Mouse (Mus musculus): ENCODE data around the gene Ninj2. TPM values are rescaled to one million over a fixed set of nuclear protein-coding genes. Genes with fewer than 3 reads are reported as not detected.

Ninj2 gene
- total RNA-seq, 2 experiments from 2014 or later = not detected

DNA sequence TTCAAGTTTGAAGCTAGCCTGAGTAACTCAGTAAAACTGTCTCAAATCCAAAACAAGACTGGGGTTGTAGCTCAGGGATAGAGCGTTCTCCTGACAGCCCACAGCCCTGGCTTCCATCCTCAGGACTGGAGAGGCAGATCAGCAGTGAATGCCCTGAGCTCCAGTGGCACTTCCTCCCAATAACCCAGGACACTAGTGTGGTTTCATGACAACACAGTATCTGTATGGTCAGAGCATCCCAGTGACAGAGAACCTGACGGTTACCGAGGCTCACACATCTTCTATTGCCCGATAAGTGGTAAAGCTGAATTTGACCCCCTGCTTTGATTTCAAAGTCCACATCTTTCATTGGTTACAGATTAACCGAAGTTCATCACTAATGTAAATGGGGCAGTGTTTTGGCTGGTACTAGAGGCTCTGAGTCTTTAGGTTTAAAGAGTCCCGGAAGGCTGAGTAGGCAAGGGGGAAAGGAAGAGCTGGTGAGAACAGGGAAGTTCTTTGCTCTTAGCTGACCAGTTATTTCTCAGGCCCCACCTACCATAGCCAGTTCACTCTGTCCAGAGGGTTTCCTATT lies 81.0 kb downstream of the Ninj2 start:
- no peak for DNase-seq (ENCODE audit: low spot score in 2 of 2)

DNA sequence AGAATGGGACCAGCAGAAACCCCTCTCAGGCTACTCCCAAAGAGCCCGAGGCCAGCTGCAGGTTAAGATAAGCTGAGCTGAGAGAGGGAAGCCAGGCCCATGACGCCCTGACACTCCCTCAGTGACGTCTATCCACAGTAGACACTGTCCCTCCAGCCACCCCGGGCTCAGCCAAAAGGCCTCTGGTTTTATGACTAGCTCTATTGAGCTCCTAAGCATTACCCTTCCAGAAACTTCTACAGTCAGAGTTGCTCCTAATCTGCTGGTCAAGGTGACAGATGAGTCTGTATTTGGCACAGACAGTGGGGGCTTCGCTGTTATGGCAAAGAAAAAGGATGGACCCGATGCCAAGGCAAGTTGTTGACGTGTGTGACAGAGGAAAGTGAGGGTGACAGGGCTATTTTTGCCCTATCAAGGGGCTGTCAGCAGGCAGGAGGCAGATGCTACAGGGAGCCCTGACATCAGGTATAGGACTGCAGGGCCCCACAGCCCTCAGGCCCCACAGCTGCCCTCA lies 81.5 kb downstream of the Ninj2 start:
- no peak for DNase-seq (ENCODE audit: low spot score in 2 of 2)

DNA sequence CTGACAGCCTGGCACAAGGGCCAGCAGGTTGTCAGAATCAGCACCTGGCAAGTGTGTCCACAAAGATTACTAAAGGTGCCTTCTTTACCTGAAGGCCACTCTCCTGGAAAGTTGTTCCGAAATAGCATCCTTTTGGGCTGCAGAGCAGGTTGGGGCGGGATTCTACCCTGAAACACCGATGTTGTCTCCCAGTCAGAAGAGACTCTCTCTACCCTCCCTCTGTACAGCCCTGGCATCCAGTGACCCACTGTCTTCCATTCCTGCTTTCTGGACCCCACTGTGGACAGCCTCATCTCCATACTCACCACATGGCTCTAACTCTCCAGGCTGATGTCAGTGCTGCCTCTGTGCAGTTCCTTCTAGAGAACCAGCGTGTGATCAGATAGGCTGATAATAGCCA lies 82.5 kb downstream of the Ninj2 start:
- DNase-seq (ENCODE audit: low spot score in 2 of 2) = no peak

DNA sequence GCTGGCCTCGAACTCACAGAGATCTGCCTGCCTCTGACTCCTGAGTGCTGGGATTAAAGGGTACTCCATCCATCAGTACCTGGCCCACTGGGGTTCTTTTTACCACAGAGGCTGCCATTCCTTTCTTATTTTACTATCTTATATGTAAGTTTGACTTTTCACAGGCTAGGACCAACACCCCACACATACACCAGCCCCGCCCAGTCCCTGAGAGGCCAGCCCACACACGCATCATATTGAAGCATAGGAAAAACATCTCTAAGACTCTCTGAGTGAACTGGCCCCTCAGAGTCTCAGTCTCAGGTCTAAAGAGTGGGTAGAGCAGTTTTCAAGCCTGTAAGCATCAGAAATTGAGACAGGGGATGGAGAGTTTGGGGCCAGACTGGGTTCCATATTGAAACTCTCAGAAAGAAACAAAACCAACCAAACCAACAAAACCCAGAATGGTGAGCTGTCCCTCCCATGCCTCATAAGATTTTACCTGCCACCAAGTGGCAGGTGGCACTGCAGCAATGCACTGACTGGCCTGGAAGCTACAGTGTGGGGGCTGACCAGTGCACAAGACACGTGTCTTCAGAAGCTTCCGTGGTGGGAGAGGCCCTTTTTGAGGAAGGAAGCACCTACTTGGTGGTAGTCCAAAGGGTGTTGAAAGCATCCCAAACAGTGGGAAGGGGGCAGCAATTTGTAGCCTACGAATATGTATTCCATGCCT lies 86.0 kb downstream of the Ninj2 start:
- DNase-seq (ENCODE audit: low spot score in 2 of 2) = no peak

DNA sequence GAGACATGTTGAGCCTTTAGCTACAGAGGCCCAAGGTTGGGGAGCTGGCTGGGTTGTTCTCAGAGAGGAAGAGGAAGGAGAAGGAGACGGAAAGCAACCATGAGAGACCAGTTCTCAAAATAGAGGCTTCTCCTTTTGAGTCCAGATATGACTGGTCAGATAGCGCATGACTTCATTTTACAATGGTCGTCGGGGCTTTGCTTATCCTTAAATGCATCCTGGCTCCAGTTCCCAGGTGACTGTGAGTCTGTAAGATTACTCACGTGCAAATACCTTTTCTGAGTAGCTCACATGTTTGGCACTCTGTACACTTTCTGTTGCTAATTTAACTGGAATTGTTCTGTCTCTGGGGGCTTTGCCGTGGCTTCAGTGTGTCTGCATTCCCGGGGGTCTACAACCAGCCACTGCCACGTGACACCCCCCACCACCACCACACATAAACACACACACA lies 86.6 kb downstream of the Ninj2 start:
- DNase-seq (ENCODE audit: low spot score in 2 of 2) = no peak

DNA sequence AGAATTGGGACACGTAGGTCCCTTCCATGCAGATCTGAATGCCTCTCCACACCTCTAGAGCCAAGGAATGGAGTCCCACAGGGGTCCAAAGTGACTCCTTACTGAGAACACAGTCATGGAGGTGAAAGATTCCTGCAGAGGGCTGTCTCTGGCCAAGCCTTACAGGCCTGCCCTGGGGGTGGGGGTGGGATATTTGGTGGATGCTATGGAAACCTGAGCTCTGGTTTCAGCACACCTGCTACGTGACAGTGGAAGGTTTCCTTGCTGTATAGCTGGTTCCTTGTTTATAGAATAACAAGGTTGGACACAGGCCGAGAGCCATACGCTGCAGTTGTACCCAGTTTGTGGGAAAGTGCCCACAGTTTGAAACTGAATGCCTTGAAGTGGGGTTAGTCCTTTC lies 87.3 kb downstream of the Ninj2 start:
- DNase-seq (ENCODE audit: low spot score in 2 of 2) = no peak

DNA sequence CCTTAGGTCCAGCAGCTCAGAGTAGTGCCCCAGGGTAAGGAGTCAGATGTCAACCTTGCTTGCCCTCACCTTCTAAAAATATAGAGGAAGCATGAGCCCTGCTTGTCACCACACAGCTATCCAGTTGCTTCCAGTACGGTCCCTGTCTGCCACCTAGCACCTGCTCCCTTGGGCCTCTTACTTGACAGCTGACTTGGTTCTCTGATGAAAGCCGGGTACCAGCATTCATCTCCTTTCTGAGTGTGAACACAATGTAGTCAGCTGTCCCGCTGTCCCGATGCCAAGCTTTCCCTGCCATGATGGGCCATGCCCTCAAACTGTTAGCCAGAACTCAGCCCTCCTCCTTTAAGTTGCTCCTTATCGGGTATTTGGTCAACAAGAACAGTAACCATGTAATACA lies 89.0 kb downstream of the Ninj2 start:
- DNase-seq (ENCODE audit: low spot score in 2 of 2) = no peak

DNA sequence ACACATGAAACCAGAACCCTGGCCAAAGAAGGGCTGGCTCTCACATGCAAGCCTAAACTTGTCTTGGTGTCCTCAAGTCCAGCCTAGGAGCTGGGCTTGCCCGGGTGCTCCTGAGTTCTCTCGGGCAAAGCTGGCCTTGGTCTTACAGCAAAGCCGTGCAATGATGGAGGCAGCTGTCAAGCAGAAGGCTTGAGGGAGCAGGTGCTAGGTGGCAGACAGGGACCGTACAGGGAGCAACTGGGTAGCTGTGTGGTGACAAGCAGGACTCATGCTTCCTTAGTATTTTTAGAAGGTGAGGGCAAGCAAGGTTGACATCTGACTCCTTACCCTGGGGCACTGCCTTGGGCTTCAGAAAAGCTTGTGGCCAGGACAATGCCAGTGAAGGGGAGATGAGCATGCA lies 90.6 kb downstream of the Ninj2 start:
- no peak for DNase-seq (ENCODE audit: low spot score in 2 of 2)

DNA sequence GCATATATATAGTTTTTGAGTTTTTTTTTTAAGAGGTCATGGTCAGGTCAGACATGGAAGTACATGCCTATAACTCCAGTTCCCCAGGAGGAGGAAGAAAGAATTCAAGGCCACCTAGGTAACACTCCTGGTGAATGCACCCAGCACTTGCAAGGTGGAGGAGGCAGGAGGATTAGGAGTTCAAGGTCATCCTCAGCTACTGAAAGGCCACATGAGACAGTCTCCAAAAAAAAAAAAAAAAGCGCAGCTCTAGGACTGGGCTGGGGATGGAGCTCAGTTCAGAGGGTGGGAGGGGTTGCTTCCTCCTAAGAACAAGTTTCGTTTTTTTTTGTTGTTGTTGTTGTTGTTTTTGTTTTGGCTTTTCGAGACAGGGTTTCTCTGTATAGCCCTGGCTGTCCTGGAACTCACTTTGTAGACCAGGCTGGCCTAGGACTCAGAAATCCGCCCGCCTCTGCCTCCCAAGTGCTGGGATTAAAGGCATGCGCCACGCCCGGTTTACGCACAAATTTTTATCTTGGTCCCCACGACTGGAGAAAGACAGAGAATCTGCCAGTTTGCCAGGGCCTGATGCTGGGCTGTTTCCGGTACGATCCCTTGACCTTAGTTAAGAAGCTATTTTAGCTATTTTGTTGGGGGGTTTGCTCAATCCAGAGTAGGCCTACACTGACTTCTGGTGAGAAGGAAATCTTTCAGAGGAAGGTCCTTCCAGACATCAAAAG lies 92.0 kb downstream of the Ninj2 start:
- no peak for DNase-seq (ENCODE audit: low spot score in 2 of 2)

DNA sequence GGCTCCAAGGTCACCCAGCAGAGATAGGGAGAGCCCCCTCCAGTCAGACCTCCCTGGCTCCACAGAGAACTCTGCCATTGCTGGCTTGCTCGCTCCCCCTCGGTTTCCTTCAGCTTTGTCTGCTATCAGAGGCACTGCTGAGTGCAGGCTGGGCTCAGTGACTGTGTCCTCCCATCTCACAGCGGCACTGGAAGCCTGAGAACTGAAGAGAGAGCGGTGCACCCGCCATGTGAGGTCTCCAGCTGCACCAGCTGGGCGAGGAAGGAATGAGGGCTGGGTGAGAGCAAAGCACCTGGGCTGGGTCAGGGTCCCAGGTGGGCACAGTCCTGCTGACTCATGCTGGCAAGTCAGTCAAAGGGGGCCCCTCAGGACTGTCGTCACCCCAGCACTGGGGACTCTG lies 92.6 kb downstream of the Ninj2 start:
- no peak for DNase-seq (ENCODE audit: low spot score in 2 of 2)

DNA sequence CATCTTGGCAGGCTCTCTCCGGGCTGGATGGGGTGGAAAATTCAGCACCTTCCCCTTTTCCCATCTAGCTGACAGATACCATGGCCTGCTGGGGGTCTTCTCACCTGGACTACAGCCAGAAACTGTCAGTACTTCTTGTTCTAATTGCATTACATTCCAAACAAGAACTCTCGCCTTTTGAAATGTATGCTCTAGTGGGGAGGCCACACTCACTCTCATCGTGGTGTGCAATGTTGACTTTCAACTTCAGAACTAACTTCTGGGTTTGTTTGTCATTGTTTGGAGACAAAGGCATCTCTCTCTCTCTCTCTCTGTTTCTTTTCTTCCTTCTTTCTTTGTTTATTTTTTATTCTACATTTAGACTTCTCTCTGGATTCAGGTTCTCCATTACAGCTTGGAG lies 93.4 kb downstream of the Ninj2 start:
- DNase-seq (ENCODE audit: low spot score in 2 of 2) = no peak

DNA sequence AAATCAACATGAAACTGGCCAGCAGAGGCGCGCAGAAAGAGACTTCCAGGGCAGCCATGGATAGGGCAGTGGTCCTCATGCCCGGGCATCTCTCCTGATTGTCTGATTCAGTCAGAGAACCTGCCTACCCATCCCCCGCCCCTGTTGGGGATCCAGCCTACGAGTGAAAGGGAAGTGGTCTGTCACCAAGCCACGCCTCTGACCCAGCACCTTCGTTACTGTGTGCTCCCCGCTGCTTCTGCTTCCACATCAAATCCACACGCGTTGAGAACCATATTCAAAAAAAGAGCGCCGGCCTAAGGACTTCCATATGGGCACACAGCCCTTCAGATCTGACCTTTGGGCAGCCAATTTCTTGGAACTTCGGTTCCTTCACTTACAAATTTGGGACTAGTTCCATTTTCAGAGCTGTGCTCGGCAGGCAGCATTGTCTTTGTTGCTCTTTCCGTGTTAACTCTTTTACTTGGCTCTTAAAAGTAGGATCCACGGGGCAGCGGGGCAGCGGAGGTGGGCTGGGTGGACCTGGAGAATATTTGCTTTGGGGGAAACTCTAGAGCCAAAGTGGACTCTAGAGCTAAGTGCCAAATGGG lies 94.5 kb downstream of the Ninj2 start:
- DNase-seq (ENCODE audit: low spot score in 2 of 2) = no peak

DNA sequence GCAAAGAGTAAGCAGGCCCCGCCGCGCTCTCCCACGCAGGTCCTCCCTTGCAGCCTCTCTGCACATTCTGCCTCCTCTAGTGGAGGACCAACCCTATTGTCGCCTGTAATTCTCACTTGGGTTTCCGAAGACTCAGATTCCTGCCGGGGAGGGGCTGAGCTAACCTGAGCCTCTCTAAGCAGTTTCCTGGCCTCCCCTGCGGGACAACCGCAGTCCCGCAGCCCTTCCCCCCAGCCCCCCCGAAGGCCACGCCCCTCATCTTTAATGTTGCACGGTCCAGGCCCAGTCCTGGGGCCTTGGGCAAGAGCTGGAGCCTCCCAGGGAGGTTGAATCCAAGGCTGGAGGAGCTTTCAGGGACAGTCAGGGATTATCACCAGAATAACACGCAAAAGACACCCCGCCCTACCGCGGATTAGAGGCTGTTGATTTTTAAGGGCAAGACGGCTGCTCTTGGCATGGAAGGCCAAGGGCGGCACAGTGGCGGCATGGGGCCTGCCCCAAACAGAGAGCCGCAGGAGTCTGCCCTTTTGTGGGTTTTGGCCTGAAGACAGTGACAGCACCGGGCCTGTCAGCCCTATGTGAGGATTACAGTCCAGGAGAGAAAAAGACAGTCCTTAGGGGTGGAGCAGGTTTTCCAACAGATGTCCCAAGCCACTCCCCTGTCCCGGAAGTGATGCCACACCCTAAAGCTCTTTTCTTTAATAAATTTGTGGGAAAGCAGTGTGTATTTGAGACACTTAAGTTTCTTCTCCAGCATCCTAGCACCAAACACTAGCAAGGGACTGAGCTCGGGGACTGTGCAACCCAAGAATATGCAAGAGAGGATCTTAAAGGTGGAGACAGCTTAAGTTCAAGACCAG lies 95.5 kb downstream of the Ninj2 start:
- no peak for DNase-seq (ENCODE audit: low spot score in 2 of 2)

DNA sequence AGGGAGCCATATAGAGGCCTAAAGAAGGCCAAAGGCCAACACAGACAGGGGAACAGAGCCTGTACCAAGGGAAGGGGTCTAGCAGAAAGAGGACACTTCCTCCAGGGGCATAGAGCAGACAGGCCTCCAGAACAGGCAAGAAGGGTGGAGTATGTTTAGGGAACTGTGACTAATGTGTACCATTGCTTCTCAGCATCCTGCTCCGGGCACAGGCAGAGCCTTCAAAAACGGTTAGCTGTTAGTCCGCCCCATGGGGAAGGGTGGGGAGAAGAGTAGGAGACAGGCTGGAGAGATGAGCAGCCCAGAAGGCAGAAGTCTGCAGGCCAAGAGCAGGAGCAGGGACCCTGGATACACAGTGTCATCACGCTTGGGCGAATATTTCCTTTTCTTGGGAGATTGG lies 96.1 kb downstream of the Ninj2 start:
- no peak for DNase-seq (ENCODE audit: low spot score in 2 of 2)

DNA sequence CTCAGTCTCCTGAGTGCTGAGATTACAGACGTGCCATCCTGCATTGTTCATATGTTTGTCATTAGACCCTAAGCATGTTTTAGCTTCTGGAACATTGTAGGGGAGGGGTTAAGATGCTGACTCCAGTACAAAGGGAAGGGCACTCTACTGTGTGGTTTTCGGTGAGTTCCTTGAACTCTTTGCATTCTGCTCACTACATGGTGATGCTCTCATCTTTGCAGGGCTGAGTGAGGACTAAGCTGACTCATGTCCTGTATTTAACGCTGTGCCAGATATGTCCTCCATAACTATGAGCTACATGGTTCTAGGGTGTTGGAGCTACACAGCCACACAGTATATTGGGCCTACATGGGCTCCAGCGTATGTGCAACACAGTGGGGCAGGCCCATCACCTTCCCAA lies 97.2 kb downstream of the Ninj2 start:
- DNase-seq (ENCODE audit: low spot score in 2 of 2) = no peak

DNA sequence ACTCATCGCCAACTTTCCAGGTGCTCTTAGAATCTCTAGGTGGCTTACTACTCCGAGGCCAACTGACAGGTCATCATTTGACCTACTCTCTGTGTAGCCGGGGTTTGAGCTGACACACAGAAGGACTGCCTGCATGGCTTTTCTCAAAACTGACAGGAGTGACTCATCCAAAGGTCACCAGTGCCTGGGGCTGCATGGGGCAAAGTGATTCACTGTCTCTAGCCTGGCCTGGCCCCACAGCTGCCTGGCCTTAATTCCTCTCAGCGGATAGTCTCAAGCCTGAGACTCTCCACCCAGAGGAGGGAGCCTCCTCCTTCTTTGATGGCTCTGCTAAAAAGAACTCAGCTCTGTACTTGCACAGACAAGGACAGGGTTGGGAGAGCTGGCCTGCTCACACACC lies 97.8 kb downstream of the Ninj2 start:
- DNase-seq (ENCODE audit: low spot score in 2 of 2) = no peak

DNA sequence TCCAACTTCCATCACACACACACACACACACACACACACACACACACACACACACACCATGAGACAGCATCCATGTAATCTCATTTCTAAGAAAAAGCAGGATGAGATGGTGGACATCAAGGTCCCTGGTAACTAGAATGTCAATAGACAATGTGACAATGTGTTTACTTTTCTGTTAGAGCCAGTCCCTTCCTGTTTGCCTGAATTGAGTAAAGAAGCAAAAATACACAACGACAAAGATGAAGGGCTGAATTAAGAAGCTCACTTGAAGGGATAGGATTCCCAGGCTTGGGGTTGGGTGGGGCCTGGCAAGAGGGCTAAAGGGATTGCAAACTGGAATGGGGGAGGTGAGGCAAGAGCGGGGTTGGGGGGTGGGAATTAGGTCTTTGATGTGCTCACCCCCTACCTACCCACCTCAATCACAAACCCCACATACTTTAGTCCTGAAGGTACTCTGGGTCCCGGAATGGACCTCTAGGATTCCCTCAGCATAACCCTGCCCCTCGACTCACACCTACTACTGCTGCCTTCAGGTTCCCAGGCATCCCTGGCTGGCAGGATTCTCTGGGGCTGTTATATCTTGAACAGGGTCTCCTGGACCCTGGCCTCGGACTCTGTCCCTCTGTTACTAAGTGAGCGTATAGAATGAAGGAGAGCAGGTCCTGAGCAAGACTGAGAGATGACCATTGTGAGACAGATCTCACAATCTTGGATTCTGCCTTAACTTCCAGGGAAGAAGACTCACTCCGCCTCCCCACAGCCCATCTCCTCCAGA lies 98.4 kb downstream of the Ninj2 start:
- DNase-seq (ENCODE audit: low spot score in 2 of 2) = no peak

DNA sequence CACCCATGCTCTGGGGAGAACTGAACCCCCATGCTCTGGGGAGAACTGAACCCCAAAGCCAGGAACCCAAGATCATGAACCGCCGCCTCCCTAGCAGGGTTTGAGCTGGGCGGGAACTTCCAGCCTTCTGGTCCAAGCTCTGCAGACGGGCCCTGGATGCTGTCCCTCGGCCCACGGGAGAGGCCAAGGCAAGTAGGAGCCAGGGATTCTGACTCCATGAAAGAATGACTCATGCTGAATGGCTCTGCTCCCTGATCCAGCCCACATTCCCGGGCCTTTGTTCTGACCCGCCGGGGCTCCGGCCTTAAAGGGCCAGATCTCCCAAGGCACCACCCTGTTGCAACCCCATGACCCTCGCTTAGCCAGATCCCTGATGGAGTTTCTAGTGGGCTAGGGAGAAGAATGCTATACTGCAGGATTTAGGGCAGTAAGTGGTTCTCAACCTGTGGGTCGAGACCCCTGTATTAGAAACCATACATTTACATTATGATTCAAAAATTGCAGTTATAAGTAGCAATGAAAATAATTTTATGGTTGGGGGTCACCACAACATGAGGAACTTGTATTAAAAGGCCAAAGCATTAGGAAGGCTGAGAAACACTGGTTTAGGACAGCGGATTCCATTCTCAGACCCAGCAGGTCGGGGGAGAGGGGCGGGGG lies 99.2 kb downstream of the Ninj2 start:
- DNase-seq (ENCODE audit: low spot score in 2 of 2) = peak; percentile 71 to 81

DNA sequence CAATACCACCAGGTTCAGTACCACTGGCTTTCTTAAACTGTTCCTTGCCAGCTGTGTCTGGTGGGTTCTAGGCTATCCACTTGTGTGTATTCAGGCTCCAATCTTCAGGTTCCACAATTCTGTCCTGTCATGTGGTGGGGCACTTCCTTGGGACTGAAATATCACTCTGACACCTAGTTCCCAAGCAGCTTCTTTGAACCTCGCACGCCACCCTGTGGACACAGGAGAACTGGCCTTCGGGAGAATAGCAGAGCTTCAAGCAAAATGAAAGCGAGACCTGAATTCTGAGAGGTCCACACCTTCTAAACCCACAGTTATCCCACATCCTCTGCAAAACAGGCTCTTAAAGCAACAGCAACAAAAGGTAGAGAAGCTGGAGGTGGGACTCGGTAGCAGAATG lies 100.0 kb downstream of the Ninj2 start:
- DNase-seq (ENCODE audit: low spot score in 2 of 2) = peak; percentile 66 to 82

DNA sequence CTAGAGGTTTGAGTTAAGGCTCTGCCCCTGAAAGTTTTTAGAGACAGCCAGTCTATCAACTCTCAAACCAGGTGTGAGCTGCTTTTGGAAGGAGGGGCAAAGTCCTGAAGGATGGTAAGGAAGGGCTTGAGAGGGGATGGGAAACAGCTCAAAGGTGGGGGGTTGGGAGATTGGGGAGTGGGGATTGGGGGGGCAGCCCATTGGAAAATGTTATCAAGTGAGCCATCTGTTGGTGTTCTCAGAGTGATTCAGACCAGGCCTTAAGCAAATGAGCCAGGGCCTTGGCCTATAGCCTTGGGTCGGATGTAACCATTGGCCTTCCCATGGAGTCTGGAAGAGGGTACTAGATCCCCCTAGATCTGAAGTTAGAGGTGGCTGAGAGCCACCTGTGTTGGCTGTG lies 100.6 kb downstream of the Ninj2 start:
- DNase-seq (ENCODE audit: low spot score in 2 of 2) = no peak

All from gastrocnemius, postnatal 4 days (tissue).